Mouse (Mus musculus): ENCODE measurements around the gene Rab8b.

The Rab8b gene

DNA sequence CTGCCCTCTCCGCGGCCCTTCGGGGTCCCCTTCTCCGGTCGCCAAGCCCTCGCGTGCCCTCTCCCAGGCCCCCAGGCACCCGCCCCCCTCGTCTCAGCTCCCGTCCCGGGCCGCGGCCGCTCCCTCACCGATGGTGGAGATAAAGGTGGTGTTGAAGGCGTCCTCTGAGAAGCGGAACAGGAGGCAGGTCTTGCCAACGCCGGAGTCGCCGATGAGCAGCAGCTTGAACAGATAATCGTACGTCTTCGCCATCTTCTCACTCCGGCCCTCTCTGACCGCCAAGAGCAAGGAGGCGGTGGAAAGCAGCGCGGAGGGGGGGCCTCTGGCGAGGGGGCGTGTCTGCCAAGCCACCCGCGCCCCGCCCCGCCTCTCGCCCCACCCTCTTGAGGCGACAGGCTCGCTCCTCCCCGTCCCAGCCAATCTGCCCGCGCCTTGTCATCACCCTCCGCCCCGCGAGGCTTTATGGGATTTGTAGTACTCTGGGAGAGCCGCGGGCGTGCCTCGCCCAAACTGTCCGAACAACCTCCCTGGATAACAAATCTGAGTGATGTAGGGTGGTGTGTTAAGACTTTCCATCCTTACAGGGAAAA lies at the start of gene Rab8b:
Rab8b (minus strand) TSS at position 306 of the 590 bp plus-strand sequence.
- peak; percentile 98 for ATAC-seq (ENCODE audit: insufficient number of reproducible peaks, low FRiP score, low TSS enrichment)

- no peak for ATAC-seq (ENCODE audit: insufficient number of reproducible peaks, low FRiP score, low TSS enrichment)
Observed at GRCm38 (mm10) chr9:66967492-66967891, 48.0 kb upstream of the Rab8b start.

GRCm38 (mm10) chr9:66961478-66961877 lies 42.0 kb upstream of the Rab8b start:
- no peak for ATAC-seq (ENCODE audit: insufficient number of reproducible peaks, low FRiP score, low TSS enrichment)

DNA sequence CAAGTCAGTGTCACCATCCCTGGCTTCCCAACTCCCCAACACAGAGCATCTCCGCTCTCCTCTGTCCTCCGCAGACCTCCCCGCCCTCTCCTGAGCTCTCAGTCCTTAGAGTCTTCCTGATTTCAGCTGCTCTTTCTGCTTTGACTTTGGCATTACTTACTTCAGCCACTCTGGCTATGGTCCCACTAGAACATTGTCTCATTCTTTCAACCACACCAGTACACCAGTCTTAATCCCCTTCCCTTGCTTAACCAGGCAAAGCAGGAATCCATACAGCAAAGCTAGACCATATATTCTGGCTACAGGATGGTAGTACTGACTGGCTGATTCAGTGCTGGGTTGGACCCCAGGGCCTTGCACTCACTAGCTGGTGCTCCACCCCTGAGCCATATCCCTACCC lies 38.0 kb upstream of the Rab8b start:
- no peak for ATAC-seq (ENCODE audit: insufficient number of reproducible peaks, low FRiP score, low TSS enrichment)

DNA sequence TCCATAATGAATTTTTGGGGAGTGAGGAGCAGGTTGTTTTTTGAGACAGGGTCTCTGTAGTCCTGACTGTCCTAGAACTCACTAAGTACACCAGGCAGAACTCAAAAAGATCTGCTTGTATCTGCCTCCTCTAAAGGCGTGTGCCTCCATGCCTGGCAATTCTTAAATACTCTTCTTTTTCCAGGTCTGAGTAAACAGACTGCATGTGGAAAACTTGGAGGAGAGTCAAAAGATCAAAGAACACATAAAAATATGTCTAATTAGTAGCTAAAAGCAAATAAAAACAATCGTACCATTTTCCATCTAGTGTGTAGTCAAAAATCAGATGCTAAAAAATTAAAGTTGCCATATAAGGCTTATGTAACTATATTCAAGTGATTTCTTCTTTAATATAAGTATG lies 33.4 kb upstream of the Rab8b start:
- no peak for ATAC-seq (ENCODE audit: insufficient number of reproducible peaks, low FRiP score, low TSS enrichment)

GRCm38 (mm10) chr9:66952321-66952720 lies 32.8 kb upstream of the Rab8b start:
- no peak for ATAC-seq (ENCODE audit: insufficient number of reproducible peaks, low FRiP score, low TSS enrichment)

GRCm38 (mm10) chr9:66948536-66948935 lies 29.0 kb upstream of the Rab8b start:
- ATAC-seq (ENCODE audit: insufficient number of reproducible peaks, low FRiP score, low TSS enrichment) = no peak

DNA sequence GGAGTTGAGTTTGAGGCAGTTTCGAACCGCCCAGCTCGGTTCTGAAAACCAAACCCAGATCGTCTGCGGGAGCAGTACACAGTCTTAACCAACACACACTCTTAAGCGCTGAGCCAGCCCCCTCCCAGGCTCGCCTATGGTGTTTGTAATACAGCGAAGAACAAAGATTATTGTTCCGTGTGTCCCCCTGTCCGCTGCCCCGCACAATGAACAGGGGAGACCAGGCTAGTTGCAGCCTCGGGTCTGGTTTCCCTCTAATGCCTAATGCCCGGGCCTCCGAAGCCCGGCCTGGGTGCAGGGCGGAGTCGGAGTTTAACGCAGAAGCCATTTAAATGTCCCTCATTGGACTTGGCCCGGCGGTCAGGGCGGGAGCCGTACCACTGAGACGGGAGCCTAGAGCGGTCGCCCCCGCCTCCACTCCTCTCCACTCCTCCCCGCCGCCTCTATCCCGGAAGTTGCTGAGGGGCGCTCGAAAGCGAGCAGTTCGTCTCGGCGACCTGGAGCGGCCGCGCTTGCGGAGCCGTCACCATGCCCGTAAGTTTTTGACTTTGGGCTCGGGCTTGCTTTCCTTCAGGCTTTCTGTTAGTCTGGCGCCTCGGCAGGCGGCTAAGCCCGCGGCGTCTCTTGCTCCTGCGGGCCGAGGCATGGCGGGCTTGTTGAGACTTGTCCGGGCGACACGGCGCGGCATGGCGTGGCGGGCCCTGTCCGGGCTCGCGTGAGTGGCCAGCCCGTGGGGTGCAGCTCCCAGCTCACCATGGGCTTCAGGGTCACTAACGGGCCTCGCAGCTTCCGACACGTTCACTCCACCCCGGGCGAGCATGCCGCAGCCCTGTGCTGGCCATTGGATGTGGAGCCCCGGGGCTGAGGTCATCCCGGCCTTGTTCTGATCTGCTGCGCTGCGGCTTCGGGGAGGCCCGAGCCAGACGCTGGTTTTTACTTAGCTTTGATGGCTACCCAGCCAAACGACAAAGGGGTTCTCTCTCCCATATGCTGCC lies 26.5 kb upstream of the Rab8b start, which contains the start of gene Rps27l:
Rps27l (plus strand) TSS at position 440 of the 995 bp plus-strand sequence.
- peak; percentile 98 for ATAC-seq (ENCODE audit: insufficient number of reproducible peaks, low FRiP score, low TSS enrichment)

DNA sequence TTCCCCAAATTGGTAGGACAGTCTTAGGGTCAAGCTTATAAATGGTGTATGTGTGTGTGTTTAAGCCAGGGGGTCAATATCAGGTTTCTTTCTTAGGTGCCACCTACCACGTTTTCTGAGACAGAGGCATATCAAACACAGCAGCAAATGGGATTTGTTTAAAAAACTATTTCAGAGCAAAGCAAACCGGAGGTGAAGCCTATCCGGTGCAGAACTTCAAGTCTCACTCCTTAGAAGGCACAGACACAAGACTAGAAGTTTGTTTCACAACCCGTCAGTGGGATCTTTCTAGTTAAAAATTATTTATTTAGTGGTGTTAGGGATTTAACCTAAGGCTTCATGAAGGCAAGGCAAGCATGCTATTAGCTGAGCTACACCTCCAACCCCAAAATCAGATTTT lies 25.7 kb upstream of the Rab8b start:
- no peak for ATAC-seq (ENCODE audit: insufficient number of reproducible peaks, low FRiP score, low TSS enrichment)

- peak; percentile 85; the same call in 1 of the 2 replicates for ATAC-seq (ENCODE audit: insufficient number of reproducible peaks, low FRiP score, low TSS enrichment)
Observed at GRCm38 (mm10) chr9:66938836-66939235, 19.3 kb upstream of the Rab8b start.

DNA sequence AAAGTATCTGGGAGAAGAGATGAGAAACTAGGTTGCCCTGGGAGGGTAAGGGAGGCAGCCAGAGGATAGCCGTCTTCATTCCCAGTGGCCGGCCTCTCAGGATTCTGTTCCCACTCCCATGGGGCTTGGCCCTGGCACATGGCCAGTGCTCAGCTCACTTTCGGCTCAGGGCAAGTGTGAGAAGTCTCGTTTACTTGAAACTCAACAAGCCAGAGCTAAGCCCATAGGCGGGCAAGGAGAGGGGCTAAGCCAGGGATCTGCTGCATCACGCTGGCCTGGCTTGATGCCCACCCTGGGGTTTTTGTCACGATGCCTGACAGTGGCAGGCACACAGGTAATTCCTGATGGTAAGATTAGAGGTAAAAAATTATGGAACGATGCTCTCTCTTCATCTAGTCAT lies 18.0 kb upstream of the Rab8b start:
- ATAC-seq (ENCODE audit: insufficient number of reproducible peaks, low FRiP score, low TSS enrichment) = no peak

GRCm38 (mm10) chr9:66933869-66934808 lies 14.7 kb upstream of the Rab8b start:
- ATAC-seq (ENCODE audit: insufficient number of reproducible peaks, low FRiP score, low TSS enrichment) = no peak

DNA sequence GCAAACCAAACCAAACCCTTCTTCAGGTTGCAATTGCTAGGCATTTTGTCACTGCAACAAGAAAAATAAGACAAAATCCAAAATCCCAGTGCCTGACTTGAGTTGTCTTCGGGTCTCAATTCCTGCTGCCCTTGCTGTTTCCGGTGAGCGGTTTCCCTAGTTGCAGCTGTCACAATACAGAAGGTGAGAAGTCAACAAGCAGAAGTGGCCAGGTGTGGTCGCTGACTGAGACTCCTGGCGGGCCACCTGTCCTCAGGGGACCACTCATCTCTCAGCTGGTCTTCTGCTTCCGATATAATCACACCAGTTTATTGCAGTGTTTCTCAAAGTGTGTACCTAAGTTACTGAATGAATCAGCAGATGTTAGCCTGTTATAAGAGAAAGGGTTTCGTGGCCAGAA lies 10.9 kb upstream of the Rab8b start:
- ATAC-seq (ENCODE audit: insufficient number of reproducible peaks, low FRiP score, low TSS enrichment) = no peak

DNA sequence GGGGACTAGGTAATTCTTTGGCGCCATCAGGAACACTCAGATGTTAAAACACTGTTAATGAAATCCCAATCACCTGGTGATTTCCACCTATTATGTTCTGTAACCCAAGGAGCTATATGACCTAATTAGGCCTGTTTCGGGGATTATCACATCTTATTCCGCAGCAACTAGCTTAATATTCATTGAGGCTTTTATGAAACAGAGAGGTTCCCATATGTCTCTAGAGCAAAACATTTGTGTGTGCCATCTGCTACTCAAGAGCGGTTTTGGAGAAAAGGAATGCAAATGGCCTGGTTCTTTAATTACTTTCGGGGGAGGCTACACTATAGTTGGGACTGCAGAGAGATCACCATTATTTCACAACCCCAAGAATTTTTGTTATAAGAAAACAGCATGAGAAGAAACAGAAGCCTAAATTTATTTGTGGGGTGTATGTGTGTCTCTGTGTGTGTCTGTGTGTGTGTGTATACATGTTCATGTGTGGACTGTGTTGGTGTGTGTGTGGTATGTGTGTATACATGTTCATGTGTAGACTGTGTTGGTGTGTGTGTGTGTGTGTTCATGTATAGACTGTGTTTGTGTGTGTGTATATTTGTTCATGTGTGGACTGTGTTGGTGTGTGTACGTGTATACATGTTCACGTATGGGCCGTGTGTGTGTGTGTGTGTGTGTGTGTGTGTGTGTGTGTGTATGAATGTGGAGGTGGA lies 8.4 kb upstream of the Rab8b start:
- peak; percentile 78; the same call in 1 of the 2 replicates for ATAC-seq (ENCODE audit: insufficient number of reproducible peaks, low FRiP score, low TSS enrichment)

GRCm38 (mm10) chr9:66925853-66926252 lies 6.4 kb upstream of the Rab8b start:
- ATAC-seq (ENCODE audit: insufficient number of reproducible peaks, low FRiP score, low TSS enrichment) = no peak

- ATAC-seq (ENCODE audit: insufficient number of reproducible peaks, low FRiP score, low TSS enrichment) = no peak
Observed at GRCm38 (mm10) chr9:66922076-66922475, 2.6 kb upstream of the Rab8b start.

DNA sequence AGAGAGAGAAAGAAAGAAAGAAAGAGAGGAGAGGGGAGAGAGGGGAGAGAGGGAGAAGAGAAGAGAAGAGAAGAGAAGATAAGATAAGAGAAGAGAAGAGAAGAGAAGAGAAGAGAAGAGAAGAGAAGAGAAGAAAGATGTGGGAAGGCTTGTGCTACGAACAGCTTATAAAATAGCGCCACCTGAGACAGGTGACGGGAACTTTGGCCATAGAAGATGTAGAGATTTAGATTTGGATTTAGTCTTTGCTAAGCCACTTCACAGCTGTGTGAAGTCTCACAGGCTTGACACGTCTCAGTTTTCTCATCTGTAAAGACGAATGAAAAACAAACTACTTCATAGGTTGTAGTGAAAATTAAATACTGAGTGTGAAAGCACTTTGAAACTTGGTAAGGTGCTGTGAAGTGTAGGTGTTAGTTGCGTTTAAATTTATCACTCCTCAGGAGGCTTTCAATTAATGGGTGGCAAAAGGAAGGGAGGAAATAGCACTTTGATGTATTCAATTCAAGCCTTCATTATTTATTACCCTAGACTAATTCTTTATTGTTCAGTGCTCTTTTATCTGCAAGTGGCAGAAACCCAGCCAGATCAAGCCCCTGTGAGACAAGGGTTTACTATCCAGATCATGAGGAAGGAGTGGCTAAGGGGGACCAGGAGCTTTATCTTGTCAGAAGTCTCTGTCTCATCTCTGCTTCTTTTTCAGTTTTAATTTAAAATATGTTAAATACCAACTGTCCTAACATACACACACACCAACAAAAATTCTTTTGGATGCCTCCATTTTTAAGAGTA lies 1.2 kb upstream of the Rab8b start:
- ATAC-seq (ENCODE audit: insufficient number of reproducible peaks, low FRiP score, low TSS enrichment) = no peak

- ATAC-seq (ENCODE audit: insufficient number of reproducible peaks, low FRiP score, low TSS enrichment) = no peak
Observed at GRCm38 (mm10) chr9:66919981-66920380, 494 bp upstream of the Rab8b start.

Data from cerebellum, adult (tissue).